Mouse (Mus musculus): ENCODE data around the gene Vav3. TPM values are rescaled to one million over a fixed set of nuclear protein-coding genes. Genes with fewer than 3 reads are reported as not detected.

Vav3 gene
- polyA plus RNA-seq, 1 experiment = 1.7 TPM

GRCm38 (mm10) chr3:109378684-109379083 lies 38.2 kb downstream of the Vav3 start:
- Histone ChIP-seq H3K27ac (ENCODE audit: insufficient read depth, low read length) (no peak overlapping the region), H3K27me3 (ENCODE audit: control insufficient read depth, insufficient read depth, low read length) (no peaks in the 10 kb centered on the region), H3K4me3 (ENCODE audit: extremely low read depth, insufficient read depth, insufficient read length) (no peak overlapping the region), H3K4me1 (ENCODE audit: control insufficient read depth, insufficient read depth, insufficient read length) (no peaks in the 10 kb centered on the region), H3K36me3 (ENCODE audit: control insufficient read depth, insufficient read depth, low read length) (no peaks in the 10 kb centered on the region)
- no peak for DNase-seq (ENCODE audit: low read depth in 1 of 2, low spot score in 2 of 2)
- no peak for TF ChIP-seq CTCF (IDR thresholded peaks at IDR 0.05; ENCODE audit: extremely low read depth, insufficient read depth, insufficient read length, insufficient replicate concordance)
- TF ChIP-seq POLR2A (IDR thresholded peaks at IDR 0.05; ENCODE audit: low read depth, low read length) = no peak
- 75% methylated on average over 6 of the region's 6 CpGs for WGBS

GRCm38 (mm10) chr3:109388730-109389129 lies 48.3 kb downstream of the Vav3 start:
- H3K27me3 ChIP-seq (ENCODE audit: control insufficient read depth, insufficient read depth, low read length) = no peaks in the 10 kb centered on the region
- no peak for TF ChIP-seq CTCF (IDR thresholded peaks at IDR 0.05; ENCODE audit: extremely low read depth, insufficient read depth, insufficient read length, insufficient replicate concordance)
- no peak for TF ChIP-seq POLR2A (IDR thresholded peaks at IDR 0.05; ENCODE audit: low read depth, low read length)
- DNase-seq (ENCODE audit: low read depth in 1 of 2, low spot score in 2 of 2) = no peak
- H3K4me1 ChIP-seq (ENCODE audit: control insufficient read depth, insufficient read depth, insufficient read length) = 0 out of 2 replicates have a peak, but pooled peaks cover 3% of the 10 kb centered on the region
- H3K36me3 ChIP-seq (ENCODE audit: control insufficient read depth, insufficient read depth, low read length) = no peaks in the 10 kb centered on the region
- H3K4me3 ChIP-seq (ENCODE audit: extremely low read depth, insufficient read depth, insufficient read length) = no peak overlapping the region
- no peak overlapping the region for H3K27ac ChIP-seq (ENCODE audit: insufficient read depth, low read length)
- 94% methylated on average over 10 of the region's 10 CpGs for WGBS

- H3K4me3 ChIP-seq (ENCODE audit: extremely low read depth, insufficient read depth, insufficient read length) = no peak overlapping the region
- TF ChIP-seq POLR2A (IDR thresholded peaks at IDR 0.05; ENCODE audit: low read depth, low read length) = no peak
- no peak for TF ChIP-seq CTCF (IDR thresholded peaks at IDR 0.05; ENCODE audit: extremely low read depth, insufficient read depth, insufficient read length, insufficient replicate concordance)
- no peaks in the 10 kb centered on the region for H3K27me3 ChIP-seq (ENCODE audit: control insufficient read depth, insufficient read depth, low read length)
- H3K36me3 ChIP-seq (ENCODE audit: control insufficient read depth, insufficient read depth, low read length) = no peaks in the 10 kb centered on the region
- H3K27ac ChIP-seq (ENCODE audit: insufficient read depth, low read length) = no peak overlapping the region
- DNase-seq (ENCODE audit: low read depth in 1 of 2, low spot score in 2 of 2) = no peak
- WGBS = 87% methylated on average over 5 of the region's 5 CpGs
- no peaks in the 10 kb centered on the region; the same call in 1 of the 2 replicates for H3K4me1 ChIP-seq (ENCODE audit: control insufficient read depth, insufficient read depth, insufficient read length)
Observed at GRCm38 (mm10) chr3:109401527-109401926, 61.1 kb downstream of the Vav3 start.

- DNase-seq (ENCODE audit: low read depth in 1 of 2, low spot score in 2 of 2) = no peak
- Histone ChIP-seq H3K4me1 (ENCODE audit: control insufficient read depth, insufficient read depth, insufficient read length) (peaks cover 3% of the 10 kb centered on the region; the same call in 1 of the 2 replicates), H3K27me3 (ENCODE audit: control insufficient read depth, insufficient read depth, low read length) (no peaks in the 10 kb centered on the region), H3K36me3 (ENCODE audit: control insufficient read depth, insufficient read depth, low read length) (no peaks in the 10 kb centered on the region), H3K4me3 (ENCODE audit: extremely low read depth, insufficient read depth, insufficient read length) (no peak overlapping the region), H3K27ac (ENCODE audit: insufficient read depth, low read length) (no peak overlapping the region)
- TF ChIP-seq CTCF (IDR thresholded peaks at IDR 0.05; ENCODE audit: extremely low read depth, insufficient read depth, insufficient read length, insufficient replicate concordance) = no peak
- TF ChIP-seq POLR2A (IDR thresholded peaks at IDR 0.05; ENCODE audit: low read depth, low read length) = no peak
- WGBS = 92% methylated on average over 3 of the region's 3 CpGs
Observed at GRCm38 (mm10) chr3:109411294-109411693, 70.8 kb downstream of the Vav3 start.

DNA sequence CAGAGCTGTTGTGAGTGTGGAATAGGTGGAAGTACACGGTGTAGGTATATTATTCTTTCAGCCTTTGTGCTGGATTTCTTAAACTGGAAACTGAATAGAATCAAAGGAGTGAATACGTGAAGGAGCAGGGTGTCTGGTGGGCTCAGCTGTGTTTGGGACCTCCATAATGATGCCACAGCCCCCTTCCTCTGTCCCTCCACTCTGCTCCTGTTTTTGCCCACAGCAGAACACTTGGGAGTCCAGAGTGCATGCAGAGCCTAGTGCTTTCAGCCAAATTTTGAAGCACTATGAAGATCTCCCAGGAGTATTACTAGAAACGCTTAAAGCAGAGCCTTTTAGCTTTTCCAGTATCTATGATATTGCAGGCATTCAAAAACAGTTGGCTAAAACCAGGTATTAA lies 80.0 kb downstream of the Vav3 start:
- Histone ChIP-seq H3K27ac (ENCODE audit: insufficient read depth, low read length) (no peak overlapping the region), H3K36me3 (ENCODE audit: control insufficient read depth, insufficient read depth, low read length) (no peaks in the 10 kb centered on the region; the same call in 1 of the 2 replicates), H3K4me3 (ENCODE audit: extremely low read depth, insufficient read depth, insufficient read length) (no peak overlapping the region), H3K4me1 (ENCODE audit: control insufficient read depth, insufficient read depth, insufficient read length) (no peaks in the 10 kb centered on the region; the same call in 1 of the 2 replicates), H3K27me3 (ENCODE audit: control insufficient read depth, insufficient read depth, low read length) (no peaks in the 10 kb centered on the region)
- TF ChIP-seq CTCF (IDR thresholded peaks at IDR 0.05; ENCODE audit: extremely low read depth, insufficient read depth, insufficient read length, insufficient replicate concordance) (no peak), POLR2A (IDR thresholded peaks at IDR 0.05; ENCODE audit: low read depth, low read length) (no peak)
- no peak for DNase-seq (ENCODE audit: low read depth in 1 of 2, low spot score in 2 of 2)
- 76% methylated on average over 3 of the region's 3 CpGs for WGBS

- TF ChIP-seq POLR2A (IDR thresholded peaks at IDR 0.05; ENCODE audit: low read depth, low read length) (no peak), CTCF (IDR thresholded peaks at IDR 0.05; ENCODE audit: extremely low read depth, insufficient read depth, insufficient read length, insufficient replicate concordance) (no peak)
- DNase-seq (ENCODE audit: low read depth in 1 of 2, low spot score in 2 of 2) = peak in 1 of 2 experiments; percentile 8
- no peaks in the 10 kb centered on the region; the same call in 1 of the 2 replicates for H3K4me1 ChIP-seq (ENCODE audit: control insufficient read depth, insufficient read depth, insufficient read length)
Observed at GRCm38 (mm10) chr3:109421019-109421418, 80.6 kb downstream of the Vav3 start.

DNA sequence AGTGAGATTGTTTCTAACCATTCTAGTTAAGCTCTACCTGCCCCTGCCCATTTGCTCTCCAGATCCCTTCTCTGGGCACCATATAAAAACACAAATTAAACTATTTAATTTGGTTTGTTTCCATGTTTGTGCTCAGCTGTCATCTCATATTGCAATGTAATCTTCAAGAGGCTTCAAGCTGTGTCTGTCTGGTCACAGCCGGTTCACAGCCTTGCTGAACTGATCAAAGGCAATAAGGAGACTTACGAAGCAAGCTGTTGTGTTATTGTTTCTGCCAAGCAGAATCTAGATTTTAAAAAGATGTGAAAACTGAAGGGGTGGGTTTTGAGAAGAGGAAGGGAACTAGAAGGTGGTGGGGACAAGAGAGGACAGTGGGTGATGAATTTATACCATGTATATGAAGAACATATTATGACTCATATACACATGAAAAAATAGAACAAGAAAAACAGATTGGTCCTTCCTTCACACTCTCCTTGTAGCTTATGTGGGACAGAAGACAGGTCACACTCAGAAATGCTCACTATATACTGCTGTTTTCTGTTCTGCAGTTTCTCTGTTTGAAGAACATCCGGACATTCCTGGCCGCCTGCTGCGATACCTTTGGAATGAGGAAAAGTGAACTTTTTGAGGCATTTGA lies 83.1 kb downstream of the Vav3 start:
- no peak for TF ChIP-seq POLR2A (IDR thresholded peaks at IDR 0.05; ENCODE audit: low read depth, low read length)
- no peak for TF ChIP-seq CTCF (IDR thresholded peaks at IDR 0.05; ENCODE audit: extremely low read depth, insufficient read depth, insufficient read length, insufficient replicate concordance)
- no peaks in the 10 kb centered on the region for H3K27me3 ChIP-seq (ENCODE audit: control insufficient read depth, insufficient read depth, low read length)
- H3K36me3 ChIP-seq (ENCODE audit: control insufficient read depth, insufficient read depth, low read length) = no peaks in the 10 kb centered on the region; the same call in 1 of the 2 replicates
- no peaks in the 10 kb centered on the region; the same call in 1 of the 2 replicates for H3K4me1 ChIP-seq (ENCODE audit: control insufficient read depth, insufficient read depth, insufficient read length)
- no peak for DNase-seq (ENCODE audit: low read depth in 1 of 2, low spot score in 2 of 2)
- no peak overlapping the region for H3K4me3 ChIP-seq (ENCODE audit: extremely low read depth, insufficient read depth, insufficient read length)
- H3K27ac ChIP-seq (ENCODE audit: insufficient read depth, low read length) = no peak overlapping the region
- WGBS = 91% methylated on average over 5 of the region's 5 CpGs

More at GRCm38 (mm10) chr3:109421019-109421418, 80.6 kb downstream of the Vav3 start:
- 30% methylated on average over 3 of the region's 3 CpGs for WGBS
- no peaks in the 10 kb centered on the region; the same call in 1 of the 2 replicates for H3K36me3 ChIP-seq (ENCODE audit: control insufficient read depth, insufficient read depth, low read length)
- no peaks in the 10 kb centered on the region for H3K27me3 ChIP-seq (ENCODE audit: control insufficient read depth, insufficient read depth, low read length)
- H3K27ac ChIP-seq (ENCODE audit: insufficient read depth, low read length) = no peak overlapping the region
- H3K4me3 ChIP-seq (ENCODE audit: extremely low read depth, insufficient read depth, insufficient read length) = no peak overlapping the region
